Mouse (Mus musculus): Measurements from ENCODE around the gene Znfx1. TPM values are rescaled to one million over a fixed set of nuclear protein-coding genes. Genes with fewer than 3 reads are reported as not detected.
A peak's percentile ranks its signal among the peaks of the same experiment; 100 is the strongest.

The Znfx1 gene
- polyA plus RNA-seq, 1 experiment from 2014 or later, result 8.7 TPM

GRCm38 (mm10) chr2:167076352-167076751 is 13.5 kb upstream of the Znfx1 start:
- Histone ChIP-seq H3K27me3 (ENCODE audit: control insufficient read depth, insufficient read depth, low read length) (no peaks in the 10 kb centered on the region), H3K36me3 (replicated peaks; ENCODE audit: control insufficient read depth, insufficient read depth) (no peaks in the 10 kb centered on the region), H3K4me3 (replicated peaks; ENCODE audit: low read length) (no peak overlapping the region), H3K9me3 (ENCODE audit: control insufficient read depth, low read length) (no peaks in the 10 kb centered on the region), H3K4me1 (replicated peaks; ENCODE audit: control insufficient read depth, insufficient read depth, low read length) (peaks cover 14% of the 10 kb centered on the region), H3K27ac (no peak overlapping the region), H3K4me2 (replicated peaks) (no peak overlapping the region), H3K9ac (no peak overlapping the region)
- ATAC-seq (ENCODE audit: low FRiP score), result no peak
- 90% methylated on average over 4 of the region's 4 CpGs for WGBS
- no peak for DNase-seq (ENCODE audit: low spot score)

- Histone ChIP-seq H3K4me2 (replicated peaks) (no peak overlapping the region), H3K27ac (no peak overlapping the region), H3K36me3 (replicated peaks; ENCODE audit: control insufficient read depth, insufficient read depth) (no peaks in the 10 kb centered on the region), H3K27me3 (ENCODE audit: control insufficient read depth, insufficient read depth, low read length) (no peaks in the 10 kb centered on the region), H3K4me3 (replicated peaks; ENCODE audit: low read length) (no peak overlapping the region), H3K4me1 (replicated peaks; ENCODE audit: control insufficient read depth, insufficient read depth, low read length) (peaks cover 9% of the 10 kb centered on the region), H3K9ac (no peak overlapping the region), H3K9me3 (ENCODE audit: control insufficient read depth, low read length) (no peaks in the 10 kb centered on the region)
- no peak for ATAC-seq (ENCODE audit: low FRiP score)
- WGBS, result 91% methylated on average over 5 of the region's 5 CpGs
- DNase-seq (ENCODE audit: low spot score), result no peak
Measured at GRCm38 (mm10) chr2:167074587-167074986, 11.8 kb upstream of the Znfx1 start.

- Histone ChIP-seq H3K9ac (peak overlapping the region; percentile 61), H3K9me3 (ENCODE audit: control insufficient read depth, low read length) (no peaks in the 10 kb centered on the region), H3K27me3 (ENCODE audit: control insufficient read depth, insufficient read depth, low read length) (no peaks in the 10 kb centered on the region), H3K4me3 (replicated peaks; ENCODE audit: low read length) (peak overlapping the region; percentile 44), H3K27ac (peak overlapping the region; percentile 80), H3K4me2 (replicated peaks) (peak overlapping the region; percentile 63), H3K4me1 (replicated peaks; ENCODE audit: control insufficient read depth, insufficient read depth, low read length) (no peaks in the 10 kb centered on the region; the same call in 1 of the 2 replicates), H3K36me3 (replicated peaks; ENCODE audit: control insufficient read depth, insufficient read depth) (no peaks in the 10 kb centered on the region)
- ATAC-seq (ENCODE audit: low FRiP score) (peak; percentile 97), DNase-seq (ENCODE audit: low spot score) (peak; percentile 99)
- WGBS, result 8% methylated on average over 22 of the region's 22 CpGs
Measured at GRCm38 (mm10) chr2:167071641-167072601, 9.1 kb upstream of the Znfx1 start.

GRCm38 (mm10) chr2:167071266-167071640 is 8.4 kb upstream of the Znfx1 start:
- Histone ChIP-seq H3K4me1 (replicated peaks; ENCODE audit: control insufficient read depth, insufficient read depth, low read length) (no peaks in the 10 kb centered on the region; the same call in 1 of the 2 replicates), H3K9me3 (ENCODE audit: control insufficient read depth, low read length) (no peaks in the 10 kb centered on the region), H3K36me3 (replicated peaks; ENCODE audit: control insufficient read depth, insufficient read depth) (peaks cover 6% of the 10 kb centered on the region), H3K27me3 (ENCODE audit: control insufficient read depth, insufficient read depth, low read length) (no peaks in the 10 kb centered on the region), H3K9ac (peak overlapping the region; percentile 61), H3K4me2 (replicated peaks) (peak overlapping the region; percentile 63), H3K4me3 (replicated peaks; ENCODE audit: low read length) (peak overlapping the region; percentile 44), H3K27ac (peak overlapping the region; percentile 80)
- DNase-seq (ENCODE audit: low spot score) (no peak), ATAC-seq (ENCODE audit: low FRiP score) (no peak)
- WGBS, result 21% methylated on average over 12 of the region's 12 CpGs

GRCm38 (mm10) chr2:167070341-167070740 is 7.5 kb upstream of the Znfx1 start:
- Histone ChIP-seq H3K4me2 (replicated peaks) (no peak overlapping the region), H3K27ac (no peak overlapping the region), H3K4me1 (replicated peaks; ENCODE audit: control insufficient read depth, insufficient read depth, low read length) (peaks cover 3% of the 10 kb centered on the region), H3K36me3 (replicated peaks; ENCODE audit: control insufficient read depth, insufficient read depth) (peaks cover 16% of the 10 kb centered on the region), H3K4me3 (replicated peaks; ENCODE audit: low read length) (no peak overlapping the region), H3K9me3 (ENCODE audit: control insufficient read depth, low read length) (no peaks in the 10 kb centered on the region), H3K27me3 (ENCODE audit: control insufficient read depth, insufficient read depth, low read length) (no peaks in the 10 kb centered on the region), H3K9ac (no peak overlapping the region)
- ATAC-seq (ENCODE audit: low FRiP score) (no peak), DNase-seq (ENCODE audit: low spot score) (no peak)
- 54% methylated on average over 6 of the region's 6 CpGs for WGBS

- H3K9me3 ChIP-seq (ENCODE audit: control insufficient read depth, low read length), result no peaks in the 10 kb centered on the region
- WGBS, result 57% methylated on average over 6 of the region's 6 CpGs
- ATAC-seq (ENCODE audit: low FRiP score) (no peak), DNase-seq (ENCODE audit: low spot score) (no peak)
- H3K4me3 ChIP-seq (replicated peaks; ENCODE audit: low read length), result no peak overlapping the region
- peaks cover 11% of the 10 kb centered on the region for H3K4me1 ChIP-seq (replicated peaks; ENCODE audit: control insufficient read depth, insufficient read depth, low read length)
- H3K36me3 ChIP-seq (replicated peaks; ENCODE audit: control insufficient read depth, insufficient read depth), result peaks cover 25% of the 10 kb centered on the region
- no peak overlapping the region for H3K9ac ChIP-seq
- H3K4me2 ChIP-seq (replicated peaks), result no peak overlapping the region
- no peaks in the 10 kb centered on the region for H3K27me3 ChIP-seq (ENCODE audit: control insufficient read depth, insufficient read depth, low read length)
- no peak overlapping the region for H3K27ac ChIP-seq
Measured at GRCm38 (mm10) chr2:167067575-167067974, 4.8 kb upstream of the Znfx1 start.

GRCm38 (mm10) chr2:167066528-167067516 is 4.0 kb upstream of the Znfx1 start:
- no peaks in the 10 kb centered on the region for H3K9me3 ChIP-seq (ENCODE audit: control insufficient read depth, low read length)
- WGBS, result 38% methylated on average over 6 of the region's 6 CpGs
- no peak for DNase-seq (ENCODE audit: low spot score)
- no peak overlapping the region for H3K27ac ChIP-seq
- H3K9ac ChIP-seq, result no peak overlapping the region
- ATAC-seq (ENCODE audit: low FRiP score), result no peak
- no peak overlapping the region for H3K4me2 ChIP-seq (replicated peaks)
- H3K36me3 ChIP-seq (replicated peaks; ENCODE audit: control insufficient read depth, insufficient read depth), result peaks cover 25% of the 10 kb centered on the region
- H3K4me3 ChIP-seq (replicated peaks; ENCODE audit: low read length), result no peak overlapping the region
- H3K4me1 ChIP-seq (replicated peaks; ENCODE audit: control insufficient read depth, insufficient read depth, low read length), result peaks cover 12% of the 10 kb centered on the region
- H3K27me3 ChIP-seq (ENCODE audit: control insufficient read depth, insufficient read depth, low read length), result no peaks in the 10 kb centered on the region

- H3K27me3 ChIP-seq (ENCODE audit: control insufficient read depth, insufficient read depth, low read length), result no peaks in the 10 kb centered on the region
- H3K9ac ChIP-seq, result no peak overlapping the region
- peaks cover 20% of the 10 kb centered on the region for H3K4me1 ChIP-seq (replicated peaks; ENCODE audit: control insufficient read depth, insufficient read depth, low read length)
- no peak overlapping the region for H3K4me3 ChIP-seq (replicated peaks; ENCODE audit: low read length)
- no peaks in the 10 kb centered on the region for H3K9me3 ChIP-seq (ENCODE audit: control insufficient read depth, low read length)
- no peak overlapping the region for H3K4me2 ChIP-seq (replicated peaks)
- whole genome bisulfite sequencing, result 70% methylated on average over 1 of the region's 1 CpGs
- no peak for DNase-seq (ENCODE audit: low spot score)
- peaks cover 25% of the 10 kb centered on the region for H3K36me3 ChIP-seq (replicated peaks; ENCODE audit: control insufficient read depth, insufficient read depth)
- H3K27ac ChIP-seq, result no peak overlapping the region
- no peak for ATAC-seq (ENCODE audit: low FRiP score)
Measured at GRCm38 (mm10) chr2:167066031-167066430, 3.2 kb upstream of the Znfx1 start.
